Mouse (Mus musculus) frontal cortex, postnatal 25 days (tissue): Measurements from ENCODE around the gene Mllt10.

ENCODE experiments used
- DNase-seq, 2 experiments: peaks; one replicate each; pipeline ENCODE4 v3.0.0; 2022; ENCODE audit warnings: low spot score in 2 of 2

The Mllt10 gene

GRCm38 (mm10) chr2:18051831-18052170 lies 3.2 kb upstream of the Mllt10 start:
- no peak for DNase-seq

- no peak for DNase-seq
Observed at GRCm38 (mm10) chr2:18052581-18052980, 2.5 kb upstream of the Mllt10 start.

GRCm38 (mm10) chr2:18053243-18053950 lies 1.6 kb upstream of the Mllt10 start:
- no peak for DNase-seq

- no peak for DNase-seq
Observed at GRCm38 (mm10) chr2:18053951-18054530, 996 bp upstream of the Mllt10 start.

GRCm38 (mm10) chr2:18055929-18056785 lies 1.1 kb downstream of the Mllt10 start:
- DNase-seq: peak; percentile 76 to 80

- DNase-seq: peak; percentile 61 to 70
Observed at GRCm38 (mm10) chr2:18056786-18057255, 1.8 kb downstream of the Mllt10 start.

GRCm38 (mm10) chr2:18057336-18058145 lies 2.5 kb downstream of the Mllt10 start:
- DNase-seq: no peak

GRCm38 (mm10) chr2:18058146-18058708 lies 3.2 kb downstream of the Mllt10 start:
- DNase-seq: no peak

GRCm38 (mm10) chr2:18059063-18059462 lies 4.0 kb downstream of the Mllt10 start:
- no peak for DNase-seq

GRCm38 (mm10) chr2:18059891-18060290 lies 4.9 kb downstream of the Mllt10 start:
- no peak for DNase-seq

- no peak for DNase-seq
Observed at GRCm38 (mm10) chr2:18060396-18060795, 5.4 kb downstream of the Mllt10 start.

GRCm38 (mm10) chr2:18063763-18064251 lies 8.8 kb downstream of the Mllt10 start:
- DNase-seq: peak; percentile 44 to 56

GRCm38 (mm10) chr2:18064356-18064858 lies 9.4 kb downstream of the Mllt10 start:
- DNase-seq: peak; percentile 75 to 82

- DNase-seq: peak in 1 of 2 experiments; percentile 49
Observed at GRCm38 (mm10) chr2:18064941-18065707, 10.1 kb downstream of the Mllt10 start.

GRCm38 (mm10) chr2:18065708-18066030 lies 10.6 kb downstream of the Mllt10 start:
- DNase-seq: no peak

GRCm38 (mm10) chr2:18066436-18066835 lies 11.4 kb downstream of the Mllt10 start:
- no peak for DNase-seq

- DNase-seq: no peak
Observed at GRCm38 (mm10) chr2:18068071-18068796, 13.2 kb downstream of the Mllt10 start.

- DNase-seq: no peak
Observed at GRCm38 (mm10) chr2:18071947-18072346, 16.9 kb downstream of the Mllt10 start.

- no peak for DNase-seq
Observed at GRCm38 (mm10) chr2:18080182-18080860, 25.3 kb downstream of the Mllt10 start.
